Mouse (Mus musculus) small intestine, adult 2 months (tissue): Measurements from ENCODE around the gene Raet1d. TPM values are rescaled to one million over a fixed set of nuclear protein-coding genes. Genes with fewer than 3 reads are reported as not detected.
"Not testable (repeated sequence)": the region's sequence is repeated elsewhere in the genome, so short reads cannot be mapped to it uniquely, and the experiment has no call there.

Experiments
- H3K27ac ChIP-seq: fragments of 200-500 bp; 2 replicates; pipeline ENCODE4 v1.5.1; 2012; ENCODE audit warnings: low read depth, low read length, control low read depth, inconsistent platforms; ENCODE audit not compliant: insufficient read depth
- H3K27me3 ChIP-seq: fragments of 200-500 bp; 2 replicates; pipeline ENCODE4 v1.6.1; 2012; ENCODE audit warnings: mild to moderate bottlenecking, moderate library complexity, low read length, inconsistent platforms; ENCODE audit not compliant: control insufficient read depth, insufficient read depth
- H3K36me3 ChIP-seq: fragments of 200-500 bp; 2 replicates; pipeline ENCODE4 v1.6.1; 2012; ENCODE audit warnings: mild to moderate bottlenecking, low read length, control low read depth, inconsistent platforms; ENCODE audit not compliant: control insufficient read depth, insufficient read depth
- H3K4me1 ChIP-seq: fragments of 200-500 bp; 2 replicates; pipeline ENCODE4 v1.6.1; 2012; ENCODE audit warnings: low read length, inconsistent platforms, mixed read lengths; ENCODE audit not compliant: control insufficient read depth, insufficient read depth, insufficient read length
- H3K4me3 ChIP-seq: fragments of 200-500 bp; 2 replicates; pipeline ENCODE4 v1.5.1; 2012; ENCODE audit warnings: low read depth, mild to moderate bottlenecking, control low read depth, inconsistent platforms, low read length, moderate library complexity
- CTCF ChIP-seq: fragments of 200-500 bp; IDR thresholded peaks from 2 replicates; pipeline ENCODE4 v1.5.1; 2012; ENCODE audit warnings: low read depth, mild to moderate bottlenecking, control low read depth, inconsistent platforms, low read length, moderate library complexity, mixed read lengths; ENCODE audit not compliant: insufficient replicate concordance, insufficient read length; ENCODE audit errors: extremely low read depth
- WGBS: fragments of 180-500 bp; shearing (Covaris S2); methylation state at CpG from one replicate; pipeline ENCODE4 v1.1.7; 2018; 5-methylcytosine and 5-hydroxymethylcytosine counted together
- polyA plus RNA-seq: library from polyadenylated mRNA; depleted of rRNA; stranded (reverse); fragments of >200 nt; gene quantifications from 2 replicates; pipeline ENCODE4 v1.2.3, GENCODE M21; 2012; rRNA removed

Raet1d gene
- polyA plus RNA-seq, 1 experiment = not detected

DNA sequence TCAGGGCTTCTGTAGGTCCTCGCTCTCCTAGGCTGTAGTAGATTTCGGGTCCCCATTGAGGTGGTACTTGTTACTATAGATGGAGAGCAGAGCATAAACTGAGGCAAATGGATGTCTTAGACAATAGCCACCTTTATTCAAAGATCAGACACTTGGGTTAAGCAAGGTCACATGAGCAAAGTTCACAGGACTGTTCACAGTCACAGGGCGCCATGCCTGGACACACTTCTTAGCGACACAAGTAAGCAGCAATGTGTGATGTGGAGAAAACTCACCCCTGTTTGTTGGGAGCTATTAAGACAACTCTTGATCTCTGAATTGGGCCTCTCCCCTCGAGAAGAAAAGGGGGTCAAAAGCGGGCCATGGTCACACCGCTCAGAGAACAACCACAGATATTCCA, 29.8 kb downstream of the Raet1d start:
- WGBS = 87% methylated on average over 7 of the region's 7 CpGs

DNA sequence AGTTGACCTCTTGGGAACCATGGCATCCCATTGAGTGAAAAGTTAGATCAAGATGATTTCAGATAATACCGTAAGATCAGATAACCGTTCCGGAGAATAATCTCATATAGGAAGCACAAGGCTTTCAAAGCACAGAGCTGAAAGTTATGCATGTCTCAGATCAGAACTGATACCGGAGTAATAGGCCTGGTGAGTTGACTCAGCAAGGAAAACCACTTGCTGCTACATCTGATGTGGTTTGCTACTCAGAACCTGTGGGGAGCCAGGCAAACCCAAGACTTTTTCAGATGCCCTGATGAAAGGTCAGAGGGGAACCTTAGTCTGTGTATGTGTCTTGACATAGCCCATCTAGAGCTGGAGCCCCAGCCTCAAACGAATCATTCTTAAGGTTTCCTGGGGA, 31.3 kb downstream of the Raet1d start:
- WGBS = 77% methylated on average over 4 of the region's 5 CpGs
- H3K27me3 ChIP-seq, H3K27ac ChIP-seq, H3K36me3 ChIP-seq, H3K4me1 ChIP-seq, H3K4me3 ChIP-seq: not testable (repeated sequence)

More for the DNA sequence above, 29.8 kb downstream of the Raet1d start:
- H3K36me3 ChIP-seq, H3K4me3 ChIP-seq, H3K27me3 ChIP-seq, H3K27ac ChIP-seq, H3K4me1 ChIP-seq: not testable (repeated sequence)

DNA sequence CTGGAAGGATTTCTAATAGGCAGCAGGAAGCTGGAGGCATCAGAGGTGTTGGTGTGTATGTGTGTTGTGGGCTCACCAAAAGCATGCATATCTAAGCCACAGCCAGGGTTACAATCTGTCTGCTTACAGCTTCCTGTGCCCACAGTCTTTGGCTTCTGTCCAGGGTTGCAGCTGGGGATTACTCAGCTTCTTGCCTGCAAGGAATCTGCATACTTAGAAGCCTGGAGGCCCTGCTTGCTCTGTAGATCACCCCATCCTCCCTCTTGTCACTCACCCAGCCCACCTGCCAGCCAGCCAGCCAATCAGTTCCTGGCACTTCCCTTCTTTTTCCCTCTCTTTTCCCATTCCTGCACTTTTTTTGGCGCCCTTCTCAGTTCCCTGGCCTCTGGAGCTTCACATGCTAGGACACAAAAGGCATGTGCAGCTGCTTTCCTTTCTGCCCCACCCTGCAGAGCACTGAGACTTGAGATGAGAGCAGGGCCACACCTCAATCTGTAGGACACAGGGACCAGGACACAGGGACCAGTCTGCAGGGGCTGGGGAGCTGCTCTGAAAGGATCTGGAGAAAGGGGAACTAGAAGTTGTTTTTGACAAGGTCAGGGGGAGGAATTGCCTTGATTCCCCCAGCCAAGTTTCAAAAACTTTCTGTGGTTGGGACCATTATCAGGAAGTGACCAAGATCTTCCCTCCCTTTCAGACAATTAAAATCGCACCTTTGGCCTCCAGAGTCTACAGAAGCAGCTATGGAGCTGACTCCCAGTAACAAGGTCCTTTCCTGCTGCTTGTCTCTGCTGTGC, 32.9 kb downstream of the Raet1d start:
- H3K27me3 ChIP-seq = not testable (repeated sequence)

DNA sequence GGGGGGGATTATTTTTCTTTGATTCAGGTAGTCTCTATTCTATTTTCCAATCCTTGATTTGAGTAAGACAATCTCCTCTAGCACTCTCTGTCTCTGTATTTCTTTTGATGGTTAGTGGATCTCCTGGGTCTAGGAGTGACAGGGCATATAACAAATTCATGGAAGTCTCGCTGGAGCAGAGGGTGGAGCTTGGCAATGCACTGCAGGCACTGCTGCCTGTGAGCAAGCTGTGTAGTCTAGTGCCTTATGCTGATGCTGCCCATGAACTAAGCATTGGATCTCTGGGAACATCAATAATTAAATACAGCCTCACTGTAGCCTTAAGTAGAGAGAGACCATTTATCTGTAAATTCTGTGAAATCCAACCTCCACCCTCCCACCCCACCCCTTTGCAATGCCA, 36.3 kb downstream of the Raet1d start:
- not testable (repeated sequence) for H3K27ac ChIP-seq, H3K4me3 ChIP-seq, H3K4me1 ChIP-seq, H3K27me3 ChIP-seq, H3K36me3 ChIP-seq
- WGBS = 8% methylated on average over 1 of the region's 1 CpGs

More for the DNA sequence above, 32.9 kb downstream of the Raet1d start:
- H3K36me3 ChIP-seq, H3K4me3 ChIP-seq, H3K27ac ChIP-seq, H3K4me1 ChIP-seq: not testable (repeated sequence)
- WGBS = no CpG with 5 or more reads among the region's 2 CpGs

DNA sequence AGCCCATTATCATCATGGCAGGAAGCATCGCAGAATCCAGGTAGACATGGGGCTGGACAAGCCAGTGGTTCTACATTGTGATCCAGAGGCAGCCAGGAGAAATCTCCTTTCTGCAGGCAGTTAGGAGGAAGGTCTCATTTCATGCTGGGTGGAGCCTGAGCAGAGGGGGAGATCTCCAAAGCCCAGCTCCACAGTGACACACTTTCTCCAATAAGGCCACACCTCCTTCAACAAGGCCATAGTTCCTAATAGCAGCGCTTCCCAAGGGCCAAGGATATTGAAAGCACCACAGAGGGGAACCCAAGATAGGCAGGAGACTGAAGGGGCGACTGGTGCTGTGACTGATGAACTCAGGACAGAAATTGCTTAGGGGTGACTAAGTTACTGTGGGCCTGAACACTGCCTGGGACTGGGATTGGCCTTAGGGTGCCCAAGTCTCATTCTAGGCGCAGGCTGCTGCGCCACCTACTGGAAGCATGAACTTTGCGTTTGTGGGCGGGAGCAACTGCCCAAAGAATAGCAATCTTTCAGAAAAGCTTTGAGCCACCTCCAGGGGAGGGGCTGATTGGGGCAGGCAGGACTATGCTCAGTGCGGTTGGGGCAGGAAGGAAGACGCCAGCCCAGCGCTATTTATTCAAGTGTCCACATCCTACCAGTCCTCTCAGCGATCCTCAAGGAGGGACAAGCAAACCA, 42.0 kb downstream of the Raet1d start:
- WGBS = 4% methylated on average over 9 of the region's 11 CpGs
- not testable (repeated sequence) for H3K4me3 ChIP-seq, H3K4me1 ChIP-seq, H3K27ac ChIP-seq, H3K36me3 ChIP-seq, H3K27me3 ChIP-seq
- peak; percentile 43; the same call in 1 of the 2 replicates for TF ChIP-seq CTCF

DNA sequence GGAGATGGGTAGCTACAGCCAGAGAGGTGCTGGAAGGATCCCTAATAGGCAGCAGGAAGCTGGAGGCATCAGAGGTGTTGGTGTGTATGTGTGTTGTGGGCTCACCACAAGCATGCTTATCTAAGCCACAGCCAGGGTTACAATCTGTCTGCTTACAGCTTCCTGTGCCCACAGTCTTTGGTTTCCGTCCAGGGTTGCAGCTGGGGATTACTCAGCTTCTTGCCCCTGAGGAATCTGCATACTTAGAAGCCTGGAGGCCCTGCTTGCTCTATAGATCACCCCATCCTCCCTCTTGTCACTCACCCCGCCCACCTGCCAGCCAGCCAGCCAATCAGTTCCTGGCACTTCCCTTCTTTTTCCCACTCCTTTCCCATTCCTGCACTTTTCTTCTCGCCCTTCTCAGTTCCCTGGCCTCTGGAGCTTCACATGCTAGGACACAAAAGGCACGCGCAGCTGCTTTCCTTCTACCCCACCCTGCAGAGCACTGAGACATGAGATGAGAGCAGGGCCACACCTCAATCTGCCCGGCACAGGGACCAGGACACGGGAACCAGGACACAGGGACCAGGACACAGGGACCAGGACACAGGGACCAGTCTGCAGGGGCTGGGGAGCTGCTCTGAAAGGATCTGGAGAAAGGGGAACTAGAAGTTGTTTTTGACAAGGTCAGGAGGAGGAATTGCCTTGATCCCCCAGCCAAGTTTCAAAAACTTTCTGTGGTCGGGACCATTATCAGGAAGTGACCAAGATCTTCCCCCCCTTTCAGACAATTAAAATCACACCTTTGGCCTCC, 53.5 kb downstream of the Raet1d start:
- 13% methylated on average over 1 of the region's 8 CpGs for WGBS
- H3K4me1 ChIP-seq, H3K36me3 ChIP-seq, H3K27me3 ChIP-seq, H3K4me3 ChIP-seq, H3K27ac ChIP-seq: not testable (repeated sequence)

Other genes starting within 250 kb of the Raet1d start
- gene E030030I06Rik, start 211.3 kb upstream of the Raet1d start, polyA plus RNA-seq = 2.9 and 4.4 TPM in 2 replicates
- gene Raet1e, start 202.0 kb upstream of the Raet1d start, polyA plus RNA-seq = 0.37 and 0.44 TPM in 2 replicates
- gene H60b, start 202.0 kb upstream of the Raet1d start, polyA plus RNA-seq = not detected in 2 replicates